Mouse (Mus musculus): ENCODE results near the gene Borcs8. TPM values are rescaled to one million over a fixed set of nuclear protein-coding genes. Genes with fewer than 3 reads are reported as not detected.

Borcs8 gene
- polyA plus RNA-seq, 1 experiment from 2014 or later = 38.4 TPM

DNA sequence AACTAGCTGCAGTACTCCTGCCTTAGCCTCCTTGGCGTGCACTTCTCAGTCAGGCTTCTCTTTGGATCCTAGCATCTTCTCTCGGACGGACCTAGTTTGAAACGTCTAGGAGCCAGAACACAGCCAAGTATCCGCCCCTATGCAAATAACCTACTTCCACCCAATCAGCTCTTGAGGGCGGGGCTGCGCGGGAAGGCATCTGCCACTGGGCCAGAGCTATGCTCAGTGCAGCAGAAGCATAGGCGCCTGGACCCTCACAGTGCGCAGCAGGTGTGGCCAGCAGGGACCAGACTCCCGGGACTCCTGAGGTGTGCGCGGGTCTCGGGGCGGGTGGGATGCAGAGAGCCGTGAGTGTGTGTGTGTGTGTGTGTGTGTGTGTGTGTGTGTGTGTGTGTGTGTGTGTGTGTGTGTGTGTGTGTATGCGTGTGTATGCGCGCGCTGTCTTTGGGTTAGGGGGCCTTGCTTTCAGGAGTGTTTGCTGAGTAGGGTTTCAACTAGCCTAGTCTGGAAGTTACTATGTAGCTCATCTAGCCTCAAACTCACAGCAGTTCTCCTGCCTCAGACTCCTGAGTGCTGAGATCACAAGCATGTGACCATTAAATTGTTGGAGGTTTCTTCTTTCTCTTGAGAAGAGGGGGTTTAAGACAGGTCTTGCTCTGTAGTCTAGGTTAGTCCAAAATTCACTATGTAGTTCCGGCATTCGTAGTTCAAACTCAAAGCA lies 13.4 kb downstream of the Borcs8 start:
- Histone ChIP-seq H3K27ac (ENCODE audit: low read length) (no peak overlapping the region), H3K4me1 (ENCODE audit: control insufficient read depth, insufficient read depth, low read length) (peaks cover 6% of the 10 kb centered on the region; the same call in 1 of the 2 replicates), H3K4me3 (ENCODE audit: low read length) (no peak overlapping the region), H3K27me3 (replicated peaks; ENCODE audit: control insufficient read depth, insufficient read depth, low read length) (0 out of 2 replicates have a peak, but pooled peaks cover 5% of the 10 kb centered on the region), H3K9me3 (ENCODE audit: control insufficient read depth, low read length) (no peaks in the 10 kb centered on the region), H3K4me2 (ENCODE audit: low read depth, low read length) (peak overlapping the region; percentile 36), H3K9ac (ENCODE audit: low read depth, low read length) (no peak overlapping the region), H3K36me3 (ENCODE audit: control insufficient read depth, insufficient read depth, low read length) (no peaks in the 10 kb centered on the region)
- 13% methylated on average over 21 of the region's 22 CpGs for WGBS
- ATAC-seq = peak; percentile 97

DNA sequence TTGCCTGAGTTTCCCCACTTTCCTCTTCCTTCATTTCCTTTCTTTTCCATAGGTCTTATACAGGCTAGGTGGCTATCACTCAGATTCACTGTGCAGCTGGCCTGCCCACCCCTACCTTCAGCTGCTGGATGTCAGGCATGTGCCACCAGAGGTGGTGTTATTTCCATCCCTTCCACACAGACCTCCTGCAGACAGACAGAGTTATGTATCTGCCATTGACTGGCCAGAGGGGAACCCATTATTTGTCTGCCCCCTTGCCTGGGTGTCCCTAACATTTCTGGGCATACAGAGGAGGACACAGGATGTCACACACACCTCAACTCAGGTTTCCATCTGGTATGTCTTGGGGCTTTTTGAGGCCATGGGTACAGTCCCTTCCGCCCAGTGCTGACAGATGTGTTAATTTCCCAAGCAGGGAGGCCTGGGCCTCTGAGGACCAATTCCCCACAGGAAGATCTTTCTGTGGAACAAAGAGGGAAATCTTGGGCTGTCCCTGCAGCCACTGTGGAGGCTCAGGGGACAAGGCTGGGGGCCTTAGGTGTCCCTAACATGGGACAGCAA lies 18.0 kb downstream of the Borcs8 start:
- Histone ChIP-seq H3K27me3 (replicated peaks; ENCODE audit: control insufficient read depth, insufficient read depth, low read length) (0 out of 2 replicates have a peak, but pooled peaks cover 2% of the 10 kb centered on the region), H3K9ac (ENCODE audit: low read depth, low read length) (no peak overlapping the region), H3K27ac (ENCODE audit: low read length) (no peak overlapping the region), H3K4me3 (ENCODE audit: low read length) (no peak overlapping the region), H3K9me3 (ENCODE audit: control insufficient read depth, low read length) (no peaks in the 10 kb centered on the region), H3K4me2 (ENCODE audit: low read depth, low read length) (no peak overlapping the region), H3K4me1 (ENCODE audit: control insufficient read depth, insufficient read depth, low read length) (peaks cover 8% of the 10 kb centered on the region; the same call in 1 of the 2 replicates), H3K36me3 (ENCODE audit: control insufficient read depth, insufficient read depth, low read length) (no peaks in the 10 kb centered on the region)
- WGBS = 90% methylated on average over 1 of the region's 1 CpGs
- ATAC-seq = no peak

DNA sequence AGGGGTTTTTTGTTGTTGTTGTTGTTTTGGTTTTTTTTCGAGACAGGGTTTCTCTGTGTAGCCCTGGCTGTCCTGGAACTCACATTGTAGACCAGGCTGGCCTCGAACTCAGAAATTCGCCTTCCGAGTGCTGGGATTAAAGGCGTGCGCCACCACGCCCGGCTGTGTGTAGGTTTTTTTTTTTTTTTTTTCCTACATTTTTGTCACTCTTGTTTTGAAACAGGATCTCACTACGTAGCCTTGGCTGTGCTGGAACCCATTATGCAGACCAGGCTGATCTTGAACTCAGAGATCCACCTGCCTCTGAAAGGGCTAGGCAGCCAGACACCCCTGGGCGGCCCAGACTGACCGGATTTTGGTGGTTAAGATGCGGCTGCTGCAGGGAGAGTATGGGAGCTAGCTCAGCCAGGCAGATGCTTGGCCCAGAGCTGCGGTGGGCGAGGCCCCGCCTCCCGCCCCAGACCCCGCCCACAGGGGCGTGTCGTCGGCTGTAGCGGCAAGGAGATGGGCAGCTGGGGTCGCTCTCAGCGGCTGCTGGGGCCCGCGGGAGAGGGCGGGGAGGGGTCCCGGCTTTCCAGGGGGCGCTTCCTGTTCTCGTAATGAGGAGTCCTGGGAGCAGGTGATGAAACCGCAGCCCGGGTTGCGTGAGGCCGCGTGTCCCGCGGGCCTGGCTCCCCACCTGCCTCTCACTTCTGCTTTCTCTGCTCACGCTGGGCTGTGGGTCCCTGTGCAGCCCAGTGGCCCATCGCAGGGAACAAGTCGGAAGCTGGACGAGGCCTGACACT lies 19.0 kb downstream of the Borcs8 start:
- Histone ChIP-seq H3K9ac (ENCODE audit: low read depth, low read length) (peak overlapping the region; percentile 70), H3K4me1 (ENCODE audit: control insufficient read depth, insufficient read depth, low read length) (peaks cover 7% of the 10 kb centered on the region; the same call in 1 of the 2 replicates), H3K27me3 (replicated peaks; ENCODE audit: control insufficient read depth, insufficient read depth, low read length) (0 out of 2 replicates have a peak, but pooled peaks cover 1% of the 10 kb centered on the region), H3K9me3 (ENCODE audit: control insufficient read depth, low read length) (no peaks in the 10 kb centered on the region), H3K36me3 (ENCODE audit: control insufficient read depth, insufficient read depth, low read length) (no peaks in the 10 kb centered on the region), H3K4me3 (ENCODE audit: low read length) (peak overlapping the region; percentile 63), H3K27ac (ENCODE audit: low read length) (no peak overlapping the region; the same call in 1 of the 2 replicates), H3K4me2 (ENCODE audit: low read depth, low read length) (peak overlapping the region; percentile 91)
- WGBS = 11% methylated on average over 40 of the region's 40 CpGs
- peak; percentile 94 for ATAC-seq

DNA sequence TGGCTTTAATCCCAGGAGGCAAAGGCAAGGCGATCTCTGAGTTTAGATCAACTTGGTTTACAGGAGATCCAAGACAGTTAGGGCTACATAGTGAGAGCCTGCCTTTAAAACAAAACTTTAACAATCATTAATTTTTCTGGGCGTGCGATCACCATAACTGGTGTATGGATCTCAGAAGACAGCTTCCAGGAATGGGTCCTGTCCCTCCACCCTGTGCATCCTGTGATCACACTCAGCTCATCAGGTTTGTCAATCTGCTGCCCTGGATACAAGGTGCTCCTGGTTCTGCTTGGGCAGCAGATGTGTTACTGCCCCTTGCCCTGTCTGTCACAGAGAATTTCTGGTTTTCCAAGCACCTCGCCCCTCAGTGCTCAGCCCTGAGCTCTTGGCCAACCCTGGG lies 19.9 kb downstream of the Borcs8 start:
- WGBS = 80% methylated on average over 4 of the region's 4 CpGs
- Histone ChIP-seq H3K9ac (ENCODE audit: low read depth, low read length) (no peak overlapping the region), H3K27me3 (replicated peaks; ENCODE audit: control insufficient read depth, insufficient read depth, low read length) (no peaks in the 10 kb centered on the region), H3K4me2 (ENCODE audit: low read depth, low read length) (no peak overlapping the region), H3K9me3 (ENCODE audit: control insufficient read depth, low read length) (no peaks in the 10 kb centered on the region), H3K27ac (ENCODE audit: low read length) (no peak overlapping the region), H3K4me3 (ENCODE audit: low read length) (no peak overlapping the region), H3K4me1 (ENCODE audit: control insufficient read depth, insufficient read depth, low read length) (peaks cover 7% of the 10 kb centered on the region; the same call in 1 of the 2 replicates), H3K36me3 (ENCODE audit: control insufficient read depth, insufficient read depth, low read length) (no peaks in the 10 kb centered on the region)
- no peak for ATAC-seq

DNA sequence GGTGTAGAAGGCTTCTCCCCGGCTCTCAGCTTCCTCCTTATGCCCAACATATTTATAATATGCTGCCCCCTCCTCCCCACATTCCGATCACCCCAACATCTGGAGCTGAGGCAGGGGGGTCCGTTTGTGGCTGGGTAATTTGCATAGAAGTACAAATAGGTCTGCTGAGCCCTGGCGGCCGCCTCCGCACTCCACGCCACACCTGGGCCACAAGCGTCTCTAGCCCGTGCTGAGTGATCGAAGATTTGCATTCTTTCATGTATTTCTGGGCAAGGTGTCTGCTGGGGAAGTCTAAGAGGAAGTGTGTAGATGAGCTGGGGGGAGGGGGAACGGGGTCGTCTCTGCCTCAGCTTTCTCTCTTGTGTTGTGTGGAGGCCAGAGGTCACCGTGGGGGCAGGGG lies 20.7 kb downstream of the Borcs8 start:
- Histone ChIP-seq H3K9me3 (ENCODE audit: control insufficient read depth, low read length) (no peaks in the 10 kb centered on the region), H3K36me3 (ENCODE audit: control insufficient read depth, insufficient read depth, low read length) (no peaks in the 10 kb centered on the region), H3K27ac (ENCODE audit: low read length) (no peak overlapping the region), H3K4me1 (ENCODE audit: control insufficient read depth, insufficient read depth, low read length) (peaks cover 7% of the 10 kb centered on the region; the same call in 1 of the 2 replicates), H3K4me2 (ENCODE audit: low read depth, low read length) (no peak overlapping the region), H3K4me3 (ENCODE audit: low read length) (no peak overlapping the region), H3K27me3 (replicated peaks; ENCODE audit: control insufficient read depth, insufficient read depth, low read length) (no peaks in the 10 kb centered on the region), H3K9ac (ENCODE audit: low read depth, low read length) (0 out of 2 replicates have a peak overlapping the region, but pooled peaks have one; percentile 10)
- ATAC-seq = no peak
- 66% methylated on average over 13 of the region's 13 CpGs for WGBS

DNA sequence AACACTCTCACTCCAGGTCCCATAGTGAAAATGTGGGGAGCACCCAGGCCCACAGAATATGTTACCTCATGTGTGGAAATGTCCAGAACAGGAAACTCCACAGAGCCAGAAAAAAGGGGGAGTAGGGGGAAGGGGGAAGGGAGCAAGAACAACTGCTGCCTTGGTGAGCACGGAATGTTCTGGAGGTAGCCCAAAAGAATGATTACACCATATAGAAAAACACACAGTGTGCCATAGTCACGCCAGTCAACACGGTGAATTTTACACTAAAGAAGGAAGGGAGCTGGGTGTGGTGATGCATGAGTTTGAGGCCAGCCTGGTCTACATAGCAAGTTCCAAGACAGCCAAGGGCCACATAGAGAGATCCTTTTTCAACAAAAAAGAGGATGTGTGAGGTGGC lies 24.0 kb downstream of the Borcs8 start:
- Histone ChIP-seq H3K36me3 (ENCODE audit: control insufficient read depth, insufficient read depth, low read length) (no peaks in the 10 kb centered on the region), H3K27ac (ENCODE audit: low read length) (no peak overlapping the region), H3K9ac (ENCODE audit: low read depth, low read length) (no peak overlapping the region), H3K9me3 (ENCODE audit: control insufficient read depth, low read length) (no peaks in the 10 kb centered on the region), H3K4me2 (ENCODE audit: low read depth, low read length) (no peak overlapping the region), H3K27me3 (replicated peaks; ENCODE audit: control insufficient read depth, insufficient read depth, low read length) (peaks cover 3% of the 10 kb centered on the region; the same call in 1 of the 2 replicates), H3K4me3 (ENCODE audit: low read length) (no peak overlapping the region), H3K4me1 (ENCODE audit: control insufficient read depth, insufficient read depth, low read length) (peaks cover 5% of the 10 kb centered on the region; the same call in 1 of the 2 replicates)
- ATAC-seq = no peak
- 77% methylated on average over 3 of the region's 3 CpGs for WGBS

DNA sequence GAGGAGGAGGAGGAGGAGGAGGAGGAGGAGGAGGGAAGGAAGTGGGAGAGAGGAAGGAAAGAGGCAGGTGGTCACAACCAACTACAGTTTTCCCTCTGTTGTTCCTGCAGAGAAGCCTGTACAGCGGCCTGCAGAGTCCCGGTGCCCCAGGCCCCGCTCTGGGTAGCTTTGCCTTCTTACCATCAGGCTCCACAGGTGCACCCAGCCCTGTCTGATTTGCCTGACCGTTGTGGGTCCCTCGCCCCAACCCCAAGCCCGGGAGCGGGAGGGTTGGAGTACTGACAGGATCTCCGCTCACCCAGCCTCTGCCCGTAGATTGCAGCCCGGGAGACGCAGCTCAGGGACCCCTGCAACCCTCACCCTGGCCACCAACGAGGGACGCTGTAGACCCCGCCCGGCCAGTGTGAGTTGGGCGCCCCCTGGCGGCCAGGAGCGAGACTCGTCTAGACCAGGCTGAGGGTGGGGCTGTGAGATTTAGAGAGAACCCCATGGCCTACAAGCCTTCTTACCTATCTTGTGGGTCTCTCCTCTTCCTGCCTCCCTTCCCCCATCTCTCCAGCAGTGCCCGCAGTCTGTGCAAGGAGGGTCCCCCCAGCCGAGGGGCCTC lies 27.3 kb downstream of the Borcs8 start:
- no peaks in the 10 kb centered on the region for H3K4me1 ChIP-seq (ENCODE audit: control insufficient read depth, insufficient read depth, low read length)
- 2% methylated on average over 21 of the region's 21 CpGs for WGBS

DNA sequence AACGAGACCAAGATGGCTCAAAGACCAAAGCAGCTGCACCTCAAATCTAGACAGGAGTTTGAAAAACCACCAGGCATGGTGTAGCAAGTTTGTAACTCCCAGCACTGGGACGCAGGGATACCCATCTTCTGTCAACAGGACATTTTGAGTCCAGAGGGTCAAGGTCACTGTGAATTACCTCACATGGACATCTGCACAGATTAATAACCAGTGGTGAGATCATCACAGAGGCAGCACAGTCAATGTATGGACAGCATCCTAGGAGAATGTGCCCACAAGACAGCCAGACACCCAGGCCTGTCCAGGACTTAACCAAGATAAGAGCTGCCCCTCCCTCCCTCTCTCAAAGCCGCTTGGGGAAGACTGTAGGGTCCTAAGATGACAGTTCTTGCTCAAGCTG lies 30.8 kb downstream of the Borcs8 start:
- Histone ChIP-seq H3K36me3 (ENCODE audit: control insufficient read depth, insufficient read depth, low read length) (no peaks in the 10 kb centered on the region), H3K4me1 (ENCODE audit: control insufficient read depth, insufficient read depth, low read length) (peaks cover 16% of the 10 kb centered on the region), H3K27me3 (replicated peaks; ENCODE audit: control insufficient read depth, insufficient read depth, low read length) (peaks cover 3% of the 10 kb centered on the region; the same call in 1 of the 2 replicates), H3K4me2 (ENCODE audit: low read depth, low read length) (no peak overlapping the region), H3K9me3 (ENCODE audit: control insufficient read depth, low read length) (no peaks in the 10 kb centered on the region), H3K9ac (ENCODE audit: low read depth, low read length) (no peak overlapping the region), H3K4me3 (ENCODE audit: low read length) (no peak overlapping the region), H3K27ac (ENCODE audit: low read length) (no peak overlapping the region)
- ATAC-seq = no peak
- 73% methylated on average over 3 of the region's 3 CpGs for WGBS

More for the DNA sequence above, 27.3 kb downstream of the Borcs8 start:
- Histone ChIP-seq H3K27ac (ENCODE audit: low read length) (no peak overlapping the region), H3K4me3 (ENCODE audit: low read length) (peak overlapping the region; percentile 18), H3K9me3 (ENCODE audit: control insufficient read depth, low read length) (no peaks in the 10 kb centered on the region), H3K4me2 (ENCODE audit: low read depth, low read length) (peak overlapping the region; percentile 53), H3K9ac (ENCODE audit: low read depth, low read length) (peak overlapping the region; percentile 53; the same call in 1 of the 2 replicates), H3K27me3 (replicated peaks; ENCODE audit: control insufficient read depth, insufficient read depth, low read length) (peaks cover 3% of the 10 kb centered on the region; the same call in 1 of the 2 replicates), H3K36me3 (ENCODE audit: control insufficient read depth, insufficient read depth, low read length) (no peaks in the 10 kb centered on the region)
- ATAC-seq = peak; percentile 75

DNA sequence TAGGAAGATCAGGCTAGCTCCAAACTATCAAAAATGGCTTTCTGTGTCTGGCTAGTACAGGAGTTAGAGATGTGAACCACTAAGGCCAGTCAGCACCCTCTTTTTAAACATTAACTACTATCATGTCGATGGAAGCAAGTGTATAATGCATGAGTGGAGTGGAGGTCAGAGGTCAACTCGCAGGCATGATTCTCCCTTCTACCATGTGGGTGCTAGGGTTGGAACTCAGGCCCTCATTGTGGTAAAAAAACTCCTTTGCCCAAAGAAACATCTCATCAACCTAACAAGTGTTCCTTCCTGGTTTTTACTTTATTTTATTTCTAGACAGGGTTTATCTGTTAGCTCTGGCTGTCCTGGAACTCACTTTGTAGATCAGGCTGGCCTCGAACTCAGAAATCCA lies 31.4 kb downstream of the Borcs8 start:
- Histone ChIP-seq H3K27me3 (replicated peaks; ENCODE audit: control insufficient read depth, insufficient read depth, low read length) (peaks cover 3% of the 10 kb centered on the region; the same call in 1 of the 2 replicates), H3K36me3 (ENCODE audit: control insufficient read depth, insufficient read depth, low read length) (no peaks in the 10 kb centered on the region), H3K4me3 (ENCODE audit: low read length) (no peak overlapping the region), H3K4me1 (ENCODE audit: control insufficient read depth, insufficient read depth, low read length) (peaks cover 16% of the 10 kb centered on the region), H3K4me2 (ENCODE audit: low read depth, low read length) (no peak overlapping the region), H3K27ac (ENCODE audit: low read length) (no peak overlapping the region), H3K9me3 (ENCODE audit: control insufficient read depth, low read length) (no peaks in the 10 kb centered on the region), H3K9ac (ENCODE audit: low read depth, low read length) (no peak overlapping the region)
- WGBS = 57% methylated on average over 3 of the region's 3 CpGs
- no peak for ATAC-seq

All from intestine, embryonic 16.5 days (tissue).